Mouse (Mus musculus): ENCODE data around the gene Klc1. TPM values are rescaled to one million over a fixed set of nuclear protein-coding genes. Genes with fewer than 3 reads are reported as not detected.
"Not testable (repeated sequence)": the region's sequence is repeated elsewhere in the genome, so short reads cannot be mapped to it uniquely, and the experiment has no call there.

Klc1 gene
- polyA plus RNA-seq, 1 experiment from 2014 or later = 9.6 TPM

DNA sequence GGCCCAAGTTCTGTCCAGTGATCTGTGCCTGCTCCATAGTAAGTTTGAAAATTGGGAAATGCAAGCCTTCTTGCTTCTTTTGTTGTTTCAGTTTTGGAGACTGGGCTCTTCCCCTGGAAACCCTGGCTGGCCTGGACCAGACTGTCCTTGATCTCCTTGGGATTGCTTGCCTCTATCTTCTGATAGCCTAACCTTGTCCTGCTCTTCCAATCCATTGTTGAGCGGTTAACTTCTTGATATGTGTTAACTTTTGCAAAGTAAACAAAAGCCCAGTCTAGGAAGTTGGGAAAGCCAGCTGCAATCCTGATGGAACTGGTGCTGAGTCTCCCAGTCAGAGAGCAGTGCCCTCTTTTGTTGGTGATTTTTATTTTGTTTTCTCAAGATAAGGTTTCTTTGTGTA is 30.7 kb upstream of the Klc1 start:
- Histone ChIP-seq H3K9ac (replicated peaks) (no peak overlapping the region), H3K36me3 (replicated peaks; ENCODE audit: insufficient read depth, low read length) (peaks cover 10% of the 10 kb centered on the region), H3K9me3 (ENCODE audit: low read length) (no peaks in the 10 kb centered on the region), H3K4me1 (ENCODE audit: insufficient read depth) (no peaks in the 10 kb centered on the region; the same call in 1 of the 2 replicates), H3K27me3 (ENCODE audit: insufficient read depth, low read length) (no peaks in the 10 kb centered on the region), H3K27ac (ENCODE audit: low read depth) (no peak overlapping the region), H3K4me2 (ENCODE audit: low read depth, low read length) (no peak overlapping the region), H3K4me3 (ENCODE audit: low read depth, low read length) (no peak overlapping the region)
- WGBS (ENCODE audit: insufficient replicate concordance) = 67% methylated on average over 1 of the region's 1 CpGs
- DNase-seq = no peak
- TF ChIP-seq EP300 (IDR thresholded peaks at IDR 0.05; ENCODE audit: low read depth) (no peak), CTCF (IDR thresholded peaks at IDR 0.05; ENCODE audit: low read depth) (no peak)
- no peak for ATAC-seq

DNA sequence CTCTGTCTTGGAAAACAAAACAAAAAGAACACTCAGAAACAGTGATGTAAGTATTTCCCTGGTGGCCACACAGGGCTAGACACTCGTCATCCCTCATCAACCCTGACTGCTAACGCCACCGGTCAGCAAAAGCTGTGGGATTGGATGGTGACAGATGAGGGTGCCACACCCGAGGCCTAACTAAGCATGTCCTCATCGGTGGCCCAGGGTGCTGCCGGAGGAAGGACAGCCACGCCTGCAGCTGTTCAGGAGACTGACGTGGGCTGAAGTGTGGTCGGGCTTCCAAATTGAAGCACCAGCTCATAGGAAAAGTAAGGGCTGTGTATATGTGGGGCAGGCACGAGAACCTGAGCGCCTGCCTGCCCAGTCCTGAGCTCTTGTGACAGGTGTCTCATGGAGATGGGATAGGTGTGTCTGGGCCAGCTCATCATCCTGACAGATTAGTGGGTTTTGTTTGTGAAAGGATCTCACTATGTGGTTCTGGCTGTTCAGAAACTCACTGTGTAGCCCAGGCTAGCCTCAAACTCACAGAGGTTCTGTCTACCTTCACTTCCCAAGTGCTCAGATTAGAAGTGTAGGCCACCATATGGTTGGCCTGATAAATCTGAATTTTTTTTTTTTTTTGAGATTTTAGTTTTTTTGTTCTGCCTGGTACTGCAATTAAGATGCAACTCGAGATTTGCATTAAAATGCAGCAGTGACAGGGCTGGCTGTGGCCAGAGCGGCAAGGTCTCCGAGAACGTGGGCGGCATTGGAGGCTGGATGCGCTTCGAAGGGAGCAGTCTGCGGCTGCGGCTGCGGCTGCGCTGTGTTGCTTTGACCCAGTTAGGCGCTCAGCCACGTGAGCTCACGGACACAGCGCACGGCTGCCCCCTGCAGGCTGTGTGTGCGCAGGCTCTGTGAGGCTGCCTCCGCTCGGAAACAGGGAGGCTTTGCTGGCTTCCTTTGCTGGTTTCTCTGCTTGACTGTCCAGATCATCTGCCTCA is 26.5 kb upstream of the Klc1 start:
- H3K27me3 ChIP-seq (ENCODE audit: insufficient read depth, low read length) = no peaks in the 10 kb centered on the region
- WGBS (ENCODE audit: insufficient replicate concordance) = 32% methylated on average over 30 of the region's 30 CpGs
- peak; percentile 91 for DNase-seq
- no peaks in the 10 kb centered on the region for H3K4me1 ChIP-seq (ENCODE audit: insufficient read depth)
- ATAC-seq = peak; percentile 90
- H3K4me3 ChIP-seq (ENCODE audit: low read depth, low read length) = no peak overlapping the region
- H3K36me3 ChIP-seq (replicated peaks; ENCODE audit: insufficient read depth, low read length) = peaks cover 8% of the 10 kb centered on the region
- no peak for TF ChIP-seq EP300 (IDR thresholded peaks at IDR 0.05; ENCODE audit: low read depth)
- peak; percentile 98 for TF ChIP-seq CTCF (IDR thresholded peaks at IDR 0.05; ENCODE audit: low read depth)
- no peak overlapping the region for H3K27ac ChIP-seq (ENCODE audit: low read depth)
- no peaks in the 10 kb centered on the region for H3K9me3 ChIP-seq (ENCODE audit: low read length)
- H3K9ac ChIP-seq (replicated peaks) = no peak overlapping the region
- H3K4me2 ChIP-seq (ENCODE audit: low read depth, low read length) = no peak overlapping the region

- no peak overlapping the region for H3K9ac ChIP-seq (replicated peaks)
- no peak overlapping the region for H3K4me3 ChIP-seq (ENCODE audit: low read depth, low read length)
- H3K27ac ChIP-seq (ENCODE audit: low read depth) = no peak overlapping the region
- no peaks in the 10 kb centered on the region for H3K9me3 ChIP-seq (ENCODE audit: low read length)
- no peaks in the 10 kb centered on the region for H3K4me1 ChIP-seq (ENCODE audit: insufficient read depth)
- WGBS (ENCODE audit: insufficient replicate concordance) = 67% methylated on average over 5 of the region's 5 CpGs
- no peak overlapping the region for H3K4me2 ChIP-seq (ENCODE audit: low read depth, low read length)
- H3K27me3 ChIP-seq (ENCODE audit: insufficient read depth, low read length) = no peaks in the 10 kb centered on the region
- H3K36me3 ChIP-seq (replicated peaks; ENCODE audit: insufficient read depth, low read length) = peaks cover 8% of the 10 kb centered on the region
- DNase-seq (no peak), ATAC-seq (peak; percentile 5; the same call in 1 of the 2 replicates)
- TF ChIP-seq EP300 (IDR thresholded peaks at IDR 0.05; ENCODE audit: low read depth) = no peak
- no peak for TF ChIP-seq CTCF (IDR thresholded peaks at IDR 0.05; ENCODE audit: low read depth)
Observed at GRCm38 (mm10) chr12:111732921-111733320, 25.7 kb upstream of the Klc1 start.

DNA sequence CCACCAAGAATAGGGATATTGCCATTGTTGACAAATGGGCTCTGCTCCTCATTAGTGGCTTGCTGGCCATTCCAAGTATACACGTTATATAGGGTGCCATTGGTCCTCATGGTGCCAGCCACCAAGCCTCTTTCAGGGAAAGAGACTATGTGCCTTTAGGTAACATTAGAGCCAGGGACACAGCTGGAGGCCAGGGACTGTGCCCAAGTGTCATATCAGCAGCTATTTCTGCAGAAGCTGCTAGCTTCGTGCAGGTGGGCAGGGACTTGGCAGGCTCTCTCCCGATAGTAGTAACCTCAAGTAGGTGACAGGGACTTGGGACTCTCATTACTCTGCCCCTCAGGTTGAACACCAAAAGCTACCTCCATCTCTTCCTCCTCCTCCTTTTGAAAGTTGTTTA is 23.7 kb upstream of the Klc1 start:
- Histone ChIP-seq H3K9ac (replicated peaks) (no peak overlapping the region), H3K27me3 (ENCODE audit: insufficient read depth, low read length) (no peaks in the 10 kb centered on the region), H3K4me3 (ENCODE audit: low read depth, low read length) (no peak overlapping the region), H3K27ac (ENCODE audit: low read depth) (no peak overlapping the region), H3K4me2 (ENCODE audit: low read depth, low read length) (no peak overlapping the region), H3K9me3 (ENCODE audit: low read length) (no peaks in the 10 kb centered on the region), H3K4me1 (ENCODE audit: insufficient read depth) (no peaks in the 10 kb centered on the region), H3K36me3 (replicated peaks; ENCODE audit: insufficient read depth, low read length) (peaks cover 5% of the 10 kb centered on the region; the same call in 1 of the 2 replicates)
- ATAC-seq (no peak), DNase-seq (no peak)
- WGBS (ENCODE audit: insufficient replicate concordance) = 80% methylated on average over 3 of the region's 3 CpGs
- TF ChIP-seq EP300 (IDR thresholded peaks at IDR 0.05; ENCODE audit: low read depth) (no peak), CTCF (IDR thresholded peaks at IDR 0.05; ENCODE audit: low read depth) (no peak)

GRCm38 (mm10) chr12:111736676-111737075 is 22.0 kb upstream of the Klc1 start:
- not testable (repeated sequence) for H3K27me3 ChIP-seq (ENCODE audit: insufficient read depth, low read length); ATAC-seq; H3K9me3 ChIP-seq (ENCODE audit: low read length); H3K36me3 ChIP-seq (replicated peaks; ENCODE audit: insufficient read depth, low read length); H3K4me1 ChIP-seq (ENCODE audit: insufficient read depth); DNase-seq; H3K4me3 ChIP-seq (ENCODE audit: low read depth, low read length); H3K27ac ChIP-seq (ENCODE audit: low read depth); H3K4me2 ChIP-seq (ENCODE audit: low read depth, low read length); H3K9ac ChIP-seq (replicated peaks)
- 84% methylated on average over 7 of the region's 8 CpGs for WGBS (ENCODE audit: insufficient replicate concordance)

DNA sequence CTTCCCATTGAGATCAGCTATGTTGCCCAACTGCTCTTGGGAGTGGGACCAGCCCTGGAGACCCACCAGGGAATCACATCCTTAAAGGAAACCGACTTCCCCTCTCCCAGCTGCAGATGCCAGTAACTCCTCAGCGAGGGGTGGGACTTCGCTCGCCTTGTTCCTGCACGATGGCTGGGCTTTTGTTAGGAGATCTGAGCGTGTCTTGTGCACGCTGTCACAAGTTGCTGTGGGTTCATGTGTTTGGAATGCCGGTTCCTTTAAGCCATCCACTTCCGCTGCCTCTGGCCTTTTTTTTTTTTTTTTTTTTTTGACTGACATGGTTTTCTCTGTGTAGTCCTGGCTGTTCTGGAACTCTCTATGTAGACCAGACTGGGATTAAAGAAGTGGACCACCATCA is 21.3 kb upstream of the Klc1 start:
- Histone ChIP-seq H3K9ac (replicated peaks) (no peak overlapping the region), H3K36me3 (replicated peaks; ENCODE audit: insufficient read depth, low read length) (no peaks in the 10 kb centered on the region), H3K9me3 (ENCODE audit: low read length) (no peaks in the 10 kb centered on the region), H3K4me2 (ENCODE audit: low read depth, low read length) (no peak overlapping the region), H3K4me1 (ENCODE audit: insufficient read depth) (no peaks in the 10 kb centered on the region), H3K27ac (ENCODE audit: low read depth) (no peak overlapping the region), H3K4me3 (ENCODE audit: low read depth, low read length) (no peak overlapping the region), H3K27me3 (ENCODE audit: insufficient read depth, low read length) (no peaks in the 10 kb centered on the region)
- DNase-seq (no peak), ATAC-seq (no peak)
- 76% methylated on average over 9 of the region's 9 CpGs for WGBS (ENCODE audit: insufficient replicate concordance)
- TF ChIP-seq EP300 (IDR thresholded peaks at IDR 0.05; ENCODE audit: low read depth) (no peak), CTCF (IDR thresholded peaks at IDR 0.05; ENCODE audit: low read depth) (no peak)

Data from liver, postnatal 0 days (tissue).